Mouse (Mus musculus) intestine, embryonic 15.5 days (tissue): ENCODE results near the gene Ly6g6e. TPM values are rescaled to one million over a fixed set of nuclear protein-coding genes. Genes with fewer than 3 reads are reported as not detected.

Source experiments
- ATAC-seq: fragments of 200-750 bp; cut with Nextera tagmentation; 2 replicates; pipeline ENCODE4 v1.8.0; 2017; ENCODE audit warnings: moderate TSS enrichment, moderate library complexity
- H3K27ac ChIP-seq: fragments of 300-500 bp; sonication (generic); 2 replicates; pipeline ENCODE4 v1.5.1; 2015; ENCODE audit warnings: mild to moderate bottlenecking, inconsistent platforms
- H3K27me3 ChIP-seq: fragments of 300-500 bp; sonication (generic); replicated peaks from 2 replicates; pipeline ENCODE4 v1.6.1; 2015; ENCODE audit warnings: inconsistent platforms
- H3K36me3 ChIP-seq: fragments of 300-500 bp; sonication (generic); 2 replicates; pipeline ENCODE4 v1.6.1; 2015; ENCODE audit warnings: inconsistent platforms
- H3K4me1 ChIP-seq: fragments of 300-500 bp; sonication (generic); replicated peaks from 2 replicates; pipeline ENCODE4 v1.6.1; 2015; ENCODE audit warnings: inconsistent platforms
- H3K4me2 ChIP-seq: fragments of 300-500 bp; sonication (generic); replicated peaks from 2 replicates; pipeline ENCODE4 v1.6.1; 2015; ENCODE audit warnings: mild to moderate bottlenecking, inconsistent platforms
- H3K4me3 ChIP-seq: fragments of 300-500 bp; sonication (generic); replicated peaks from 2 replicates; pipeline ENCODE4 v1.5.1; 2015; ENCODE audit warnings: inconsistent platforms
- H3K9ac ChIP-seq: fragments of 300-500 bp; sonication (generic); 2 replicates; pipeline ENCODE4 v1.6.1; 2015; ENCODE audit warnings: inconsistent platforms
- H3K9me3 ChIP-seq: fragments of 300-500 bp; sonication (generic); 2 replicates; pipeline ENCODE4 v1.6.1; 2016; ENCODE audit warnings: inconsistent platforms
- WGBS: fragments of 180-500 bp; shearing (Covaris S2); methylation state at CpG from one replicate; pipeline ENCODE4 v1.1.7; 2015; 5-methylcytosine and 5-hydroxymethylcytosine counted together
- polyA plus RNA-seq: library from polyadenylated mRNA; unstranded; fragments of >200 nt; fragmentation: Nextera tagmentation; extraction: Ambion mirVana; gene quantifications from 2 replicates; pipeline ENCODE4 v1.2.1, GENCODE M21; 2015

The Ly6g6e gene
- polyA plus RNA-seq, 1 experiment from 2014 or later, result 1.9 TPM

DNA sequence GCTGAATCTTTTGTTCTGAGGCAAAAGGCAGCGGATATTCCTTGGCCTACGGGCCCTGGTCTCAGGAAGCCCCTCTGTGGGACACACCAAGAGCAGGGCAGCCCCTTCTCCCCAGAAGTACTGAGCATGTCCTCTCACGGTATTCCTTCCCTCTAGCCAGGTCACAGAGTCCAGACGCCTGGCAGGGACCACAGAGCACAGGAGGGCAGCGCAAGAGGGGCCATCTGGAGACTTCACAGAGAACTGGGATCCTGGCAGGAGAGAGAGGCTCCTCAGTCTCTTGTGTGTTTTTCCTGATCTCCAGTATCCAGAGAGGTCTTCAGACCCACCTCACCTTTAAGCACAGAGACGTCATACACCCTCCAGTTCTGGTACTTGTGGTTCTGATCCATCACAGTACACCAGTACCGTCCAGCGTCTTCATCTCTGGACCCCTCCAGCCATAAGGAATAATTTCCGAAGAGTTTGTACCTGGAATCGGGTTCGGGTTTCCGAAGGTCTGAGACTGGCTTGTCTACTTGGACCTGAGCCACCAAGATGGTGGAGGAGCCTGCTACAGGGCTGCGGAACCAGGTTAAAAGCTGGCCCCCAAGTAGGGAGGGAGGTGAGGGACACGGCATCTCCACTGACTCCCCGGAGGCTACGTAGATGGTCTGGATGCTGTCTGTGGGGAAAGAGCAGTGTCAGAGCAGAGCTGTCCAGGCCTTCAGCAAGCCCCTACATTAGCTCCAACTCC lies 6.3 kb downstream of the Ly6g6e start:
- Histone ChIP-seq H3K27ac (no peak overlapping the region), H3K9me3 (no peaks in the 10 kb centered on the region), H3K4me1 (peaks cover 15% of the 10 kb centered on the region; the same call in 1 of the 2 replicates), H3K4me3 (no peak overlapping the region), H3K36me3 (no peaks in the 10 kb centered on the region), H3K4me2 (no peak overlapping the region), H3K27me3 (no peaks in the 10 kb centered on the region), H3K9ac (no peak overlapping the region)
- 82% methylated on average over 16 of the region's 16 CpGs for WGBS
- ATAC-seq, result no peak

DNA sequence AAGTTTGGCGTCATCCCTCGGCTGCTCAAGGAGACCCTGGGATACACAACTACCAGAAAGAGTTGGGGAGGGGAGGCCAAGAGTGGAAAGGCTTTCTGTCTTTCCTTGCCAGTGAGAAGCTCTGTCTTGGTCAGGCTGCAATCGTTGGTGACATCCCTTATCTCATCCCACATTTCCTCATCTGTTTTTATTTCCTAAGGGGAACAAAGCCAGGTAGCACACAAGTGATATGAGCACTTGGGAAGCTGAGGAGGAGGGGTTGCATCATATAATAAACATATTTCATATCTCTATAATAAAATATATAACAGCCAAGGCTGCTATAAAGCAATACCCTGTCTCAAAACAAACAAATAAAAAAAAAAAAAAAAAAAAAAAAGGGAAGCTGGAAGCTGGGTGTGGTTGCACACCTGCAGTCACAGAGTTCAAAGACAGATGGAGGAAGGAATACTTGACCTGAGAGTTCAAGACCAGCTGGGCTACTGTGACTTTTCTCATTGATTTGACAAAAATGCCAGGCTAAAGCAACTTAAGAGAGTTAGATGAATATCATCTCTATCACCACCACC lies 7.3 kb downstream of the Ly6g6e start:
- 71% methylated on average over 3 of the region's 3 CpGs for WGBS
- no peak overlapping the region for H3K27ac ChIP-seq
- H3K36me3 ChIP-seq, result no peaks in the 10 kb centered on the region
- no peak overlapping the region for H3K4me3 ChIP-seq
- no peak overlapping the region for H3K9ac ChIP-seq
- peaks cover 14% of the 10 kb centered on the region; the same call in 1 of the 2 replicates for H3K4me1 ChIP-seq
- no peak for ATAC-seq
- H3K9me3 ChIP-seq, result no peaks in the 10 kb centered on the region
- H3K4me2 ChIP-seq, result no peak overlapping the region
- no peaks in the 10 kb centered on the region for H3K27me3 ChIP-seq

GRCm38 (mm10) chr17:35085208-35085865 lies 8.6 kb downstream of the Ly6g6e start, which contains the start of gene Ly6g6f:
Gene Ly6g6f (minus strand): TSS chr17:35085610.
- Histone ChIP-seq H3K4me1 (peaks cover 14% of the 10 kb centered on the region), H3K4me2 (no peak within 1 kb of the TSS)
- 61% methylated on average over 7 of the region's 7 CpGs for WGBS

DNA sequence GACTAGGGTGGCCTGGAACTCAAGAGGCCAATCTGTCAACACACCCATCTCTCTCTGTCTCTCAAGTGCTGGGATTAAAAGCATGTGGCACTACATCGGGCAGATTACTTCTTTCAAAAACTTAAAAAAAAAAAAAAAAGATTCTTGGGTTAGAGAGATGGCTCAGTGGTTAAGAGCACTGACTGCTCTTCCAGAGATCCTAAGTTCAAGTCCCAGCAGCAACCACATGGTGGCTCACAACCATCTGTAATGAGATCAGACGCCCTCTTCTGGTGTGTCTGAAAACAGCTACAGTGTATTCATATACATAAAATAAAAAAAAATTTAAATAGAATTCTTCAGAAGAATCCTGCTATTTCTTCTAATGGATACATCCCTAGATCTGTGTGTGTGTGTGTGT lies 11.4 kb downstream of the Ly6g6e start:
- Histone ChIP-seq H3K9me3 (no peaks in the 10 kb centered on the region), H3K27me3 (no peaks in the 10 kb centered on the region), H3K9ac (no peak overlapping the region), H3K27ac (no peak overlapping the region), H3K4me3 (no peak overlapping the region), H3K4me2 (no peak overlapping the region), H3K4me1 (peaks cover 12% of the 10 kb centered on the region), H3K36me3 (peaks cover 11% of the 10 kb centered on the region)
- WGBS, result 45% methylated on average over 2 of the region's 2 CpGs
- ATAC-seq, result no peak

More at GRCm38 (mm10) chr17:35085208-35085865, 8.6 kb downstream of the Ly6g6e start, which contains the start of gene Ly6g6f:
- Histone ChIP-seq H3K27me3 (no peaks in the 10 kb centered on the region), H3K9me3 (no peaks in the 10 kb centered on the region), H3K9ac (no peak within 1 kb of the TSS), H3K36me3 (no peaks in the 10 kb centered on the region), H3K4me3 (no peak within 1 kb of the TSS), H3K27ac (no peak within 1 kb of the TSS)
- ATAC-seq, result no peak

- Histone ChIP-seq H3K9me3 (no peaks in the 10 kb centered on the region), H3K9ac (peak within 1 kb of the TSS; percentile 88), H3K4me1 (peaks cover 12% of the 10 kb centered on the region), H3K4me3 (peak within 1 kb of the TSS; percentile 70), H3K27ac (peak within 1 kb of the TSS; percentile 97), H3K27me3 (no peaks in the 10 kb centered on the region), H3K4me2 (peak within 1 kb of the TSS; percentile 66), H3K36me3 (peaks cover 11% of the 10 kb centered on the region)
- WGBS, result 3% methylated on average over 63 of the region's 67 CpGs
- peak; percentile 99 for ATAC-seq
Measured at GRCm38 (mm10) chr17:35088825-35089644, 12.3 kb downstream of the Ly6g6e start, which contains the start of gene Abhd16a. Gene Abhd16a (plus strand): TSS chr17:35089263.

DNA sequence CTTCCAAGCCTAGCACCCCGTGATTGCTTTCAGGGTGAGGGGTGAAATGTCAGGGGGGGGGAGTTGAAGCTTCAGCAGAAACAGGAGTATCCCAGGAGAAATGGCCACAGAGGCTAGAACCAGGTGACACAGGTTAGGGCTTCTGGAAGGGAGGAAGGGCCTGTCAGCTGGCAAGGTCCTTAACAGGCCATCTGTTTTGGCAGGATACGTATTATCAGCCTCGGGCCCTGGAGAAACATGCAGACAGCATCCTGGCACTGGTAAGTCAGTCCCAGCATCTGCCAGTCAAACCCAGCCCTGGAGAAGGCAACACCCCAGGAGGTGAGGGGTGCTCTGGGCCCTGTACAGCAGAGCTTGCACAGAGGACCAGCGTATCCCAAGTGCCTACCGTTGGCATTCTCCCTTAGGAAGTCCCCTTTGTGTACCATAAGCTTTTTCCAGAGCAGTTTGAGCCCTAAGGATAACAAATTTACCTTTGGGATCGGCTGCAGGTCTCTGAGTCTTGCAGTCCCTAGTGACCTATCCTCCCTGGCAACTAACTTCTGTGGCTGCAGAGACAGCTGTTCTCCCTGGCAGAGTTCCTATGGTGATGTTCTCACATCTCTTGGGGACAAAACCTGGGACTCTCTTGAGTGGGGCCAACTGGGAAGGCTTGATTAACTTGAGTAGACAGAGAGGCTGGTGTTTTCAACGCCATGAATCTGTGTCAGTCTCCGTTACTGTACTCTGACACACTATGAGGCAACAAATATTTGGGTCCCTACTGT lies 13.6 kb downstream of the Ly6g6e start:
- peak overlapping the region; percentile 70 for H3K4me3 ChIP-seq
- H3K9ac ChIP-seq, result peak overlapping the region; percentile 88
- 69% methylated on average over 8 of the region's 8 CpGs for WGBS
- peaks cover 11% of the 10 kb centered on the region for H3K36me3 ChIP-seq
- peak overlapping the region; percentile 66 for H3K4me2 ChIP-seq
- no peak for ATAC-seq
- peaks cover 16% of the 10 kb centered on the region for H3K4me1 ChIP-seq
- H3K27me3 ChIP-seq, result no peaks in the 10 kb centered on the region
- no peak overlapping the region for H3K27ac ChIP-seq
- H3K9me3 ChIP-seq, result no peaks in the 10 kb centered on the region

DNA sequence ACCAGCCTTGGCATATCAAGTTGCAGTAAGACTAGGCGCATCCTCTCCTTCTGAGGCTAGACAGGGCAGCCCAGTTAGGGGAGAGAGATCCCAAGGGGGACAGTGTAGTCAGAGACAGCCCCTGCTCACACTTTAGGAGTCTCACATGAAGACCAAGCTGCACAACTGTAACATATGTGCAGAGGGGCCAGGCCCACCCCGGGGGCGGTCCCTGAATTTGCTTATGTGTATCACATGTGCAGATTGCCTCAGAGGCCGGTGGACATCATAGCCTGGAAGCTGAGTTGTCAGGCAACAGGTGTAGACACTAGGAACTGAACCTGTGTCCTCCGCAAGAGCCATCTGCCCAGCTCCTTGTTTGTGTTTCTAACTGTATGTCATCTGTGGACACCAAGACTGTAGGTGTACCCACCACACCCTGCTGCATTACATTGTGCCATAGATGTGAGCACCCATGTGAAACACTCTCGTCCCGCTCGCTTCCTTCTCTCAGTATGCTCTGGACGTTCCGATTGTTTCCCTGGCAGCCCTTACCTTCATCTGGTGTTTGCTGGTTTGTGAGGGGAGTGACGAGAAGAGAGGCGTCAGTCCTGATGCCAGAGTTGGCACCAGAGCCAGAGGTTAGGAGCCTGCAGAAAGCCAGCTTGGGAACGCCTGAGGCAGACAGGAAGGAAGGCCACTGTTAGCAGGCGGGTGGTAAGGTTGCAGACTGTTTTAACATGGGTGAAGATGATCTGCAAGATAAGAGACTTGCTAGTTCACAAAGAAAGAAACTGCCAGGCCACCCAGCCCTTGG lies 15.9 kb downstream of the Ly6g6e start:
- 88% methylated on average over 14 of the region's 14 CpGs for WGBS
- Histone ChIP-seq H3K4me3 (no peak overlapping the region), H3K9ac (no peak overlapping the region), H3K27ac (no peak overlapping the region), H3K27me3 (no peaks in the 10 kb centered on the region), H3K4me2 (no peak overlapping the region), H3K9me3 (no peaks in the 10 kb centered on the region), H3K36me3 (peaks cover 27% of the 10 kb centered on the region), H3K4me1 (peaks cover 16% of the 10 kb centered on the region)
- no peak for ATAC-seq

- no peak overlapping the region for H3K4me2 ChIP-seq
- 83% methylated on average over 15 of the region's 15 CpGs for WGBS
- H3K4me3 ChIP-seq, result no peak overlapping the region
- no peaks in the 10 kb centered on the region for H3K27me3 ChIP-seq
- H3K9ac ChIP-seq, result no peak overlapping the region; the same call in 1 of the 2 replicates
- no peaks in the 10 kb centered on the region for H3K9me3 ChIP-seq
- H3K4me1 ChIP-seq, result peaks cover 22% of the 10 kb centered on the region
- peaks cover 42% of the 10 kb centered on the region for H3K36me3 ChIP-seq
- ATAC-seq, result no peak
- no peak overlapping the region for H3K27ac ChIP-seq
Measured at GRCm38 (mm10) chr17:35094475-35095365, 18.0 kb downstream of the Ly6g6e start.

DNA sequence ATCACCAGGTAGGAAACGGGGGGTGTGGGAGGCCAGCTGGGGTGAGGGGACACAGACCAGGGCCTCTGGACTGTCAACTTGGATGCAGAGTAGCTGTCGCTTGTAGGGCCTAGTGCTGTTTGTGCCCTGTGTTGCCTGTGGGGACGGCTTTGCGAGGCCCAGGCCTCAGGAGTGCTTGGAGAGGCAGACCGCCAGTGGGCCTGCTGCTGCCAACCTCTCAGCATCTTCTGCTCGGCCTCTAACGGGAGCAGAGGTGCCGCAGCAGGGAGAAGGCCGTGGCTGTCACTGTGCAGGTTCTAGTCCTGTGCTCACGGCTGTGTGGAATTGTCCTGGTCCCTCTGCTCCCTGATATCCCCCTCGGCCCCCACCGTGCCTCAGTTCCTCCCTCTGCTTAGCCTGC lies 19.9 kb downstream of the Ly6g6e start:
- WGBS, result 85% methylated on average over 12 of the region's 12 CpGs

GRCm38 (mm10) chr17:35097164-35097655 lies 20.5 kb downstream of the Ly6g6e start:
- Histone ChIP-seq H3K4me1 (peaks cover 23% of the 10 kb centered on the region), H3K9me3 (no peaks in the 10 kb centered on the region), H3K4me2 (no peak overlapping the region), H3K4me3 (no peak overlapping the region), H3K36me3 (peaks cover 55% of the 10 kb centered on the region), H3K27me3 (no peaks in the 10 kb centered on the region), H3K9ac (no peak overlapping the region), H3K27ac (no peak overlapping the region)
- ATAC-seq, result no peak
- WGBS, result 92% methylated on average over 12 of the region's 12 CpGs

More for the DNA sequence above, 19.9 kb downstream of the Ly6g6e start:
- Histone ChIP-seq H3K36me3 (peaks cover 50% of the 10 kb centered on the region), H3K9ac (no peak overlapping the region), H3K4me1 (peaks cover 17% of the 10 kb centered on the region), H3K4me2 (no peak overlapping the region), H3K27ac (no peak overlapping the region), H3K9me3 (no peaks in the 10 kb centered on the region), H3K4me3 (no peak overlapping the region), H3K27me3 (no peaks in the 10 kb centered on the region)
- no peak for ATAC-seq
